Mouse (Mus musculus) lung, postnatal 0 days (tissue): ENCODE results near the gene Zcchc8. TPM values are rescaled to one million over a fixed set of nuclear protein-coding genes. Genes with fewer than 3 reads are reported as not detected.

ENCODE experiments used
- ATAC-seq: fragments of 200-750 bp; cut with Nextera tagmentation; 2 replicates; pipeline ENCODE4 v1.8.0; 2017; ENCODE audit warnings: moderate library complexity
- DNase-seq: peaks from one replicate; pipeline ENCODE4 v3.0.0-alpha.2; 2016; ENCODE audit warnings: low spot score
- H3K27ac ChIP-seq: fragments of 300-500 bp; sonication (generic); 2 replicates; pipeline ENCODE4 v1.5.1; 2014; ENCODE audit warnings: antibody characterized with exemption, mild to moderate bottlenecking, low read length, mixed read lengths
- H3K27me3 ChIP-seq: fragments of 300-500 bp; sonication (generic); replicated peaks from 2 replicates; pipeline ENCODE4 v1.6.1; 2014; ENCODE audit warnings: low read length, mixed read lengths; ENCODE audit not compliant: insufficient read depth
- H3K36me3 ChIP-seq: fragments of 300-500 bp; sonication (generic); 2 replicates; pipeline ENCODE4 v1.6.1; 2014; ENCODE audit warnings: low read length, mixed read lengths; ENCODE audit not compliant: insufficient read depth
- H3K4me1 ChIP-seq: fragments of 300-500 bp; sonication (generic); 2 replicates; pipeline ENCODE4 v1.6.1; 2014; ENCODE audit warnings: antibody characterized with exemption, low read depth, low read length, mixed read lengths; ENCODE audit not compliant: insufficient read depth
- H3K4me2 ChIP-seq: fragments of 300-500 bp; sonication (generic); replicated peaks from 2 replicates; pipeline ENCODE4 v1.6.1; 2014; ENCODE audit warnings: low read depth, mild to moderate bottlenecking, low read length, moderate library complexity, mixed read lengths
- H3K4me3 ChIP-seq: fragments of 300-500 bp; sonication (generic); 2 replicates; pipeline ENCODE4 v1.5.1; 2014; ENCODE audit warnings: low read depth, low read length
- H3K9ac ChIP-seq: fragments of 300-500 bp; sonication (generic); replicated peaks from 2 replicates; pipeline ENCODE4 v1.6.1; 2014; ENCODE audit warnings: low read depth, mild to moderate bottlenecking
- H3K9me3 ChIP-seq: fragments of 300-500 bp; sonication (generic); 2 replicates; pipeline ENCODE4 v1.6.1; 2016; ENCODE audit warnings: low read length, mixed read lengths
- CTCF ChIP-seq: IDR thresholded peaks from 2 replicates; pipeline ENCODE4 v1.5.1; 2016; ENCODE audit warnings: antibody characterized with exemption, mild to moderate bottlenecking
- EP300 ChIP-seq: IDR thresholded peaks from 2 replicates; pipeline ENCODE4 v1.6.1; 2016; ENCODE audit warnings: antibody characterized with exemption, mild to moderate bottlenecking, control low read depth
- WGBS: fragments of 180-500 bp; shearing (Covaris S2); extraction: QIAGEN DNeasy Blood & Tissue Kit; methylation state at CpG from one replicate; pipeline ENCODE4 v1.1.7; 2014; 5-methylcytosine and 5-hydroxymethylcytosine counted together
- polyA plus RNA-seq: library from polyadenylated mRNA; unstranded; fragments of >200 nt; fragmentation: Nextera tagmentation; extraction: Ambion mirVana; gene quantifications from 2 replicates; pipeline ENCODE4 v1.2.1, GENCODE M21; 2015

The Zcchc8 gene
- polyA plus RNA-seq, 1 experiment from 2014 or later = 31.6 TPM

DNA sequence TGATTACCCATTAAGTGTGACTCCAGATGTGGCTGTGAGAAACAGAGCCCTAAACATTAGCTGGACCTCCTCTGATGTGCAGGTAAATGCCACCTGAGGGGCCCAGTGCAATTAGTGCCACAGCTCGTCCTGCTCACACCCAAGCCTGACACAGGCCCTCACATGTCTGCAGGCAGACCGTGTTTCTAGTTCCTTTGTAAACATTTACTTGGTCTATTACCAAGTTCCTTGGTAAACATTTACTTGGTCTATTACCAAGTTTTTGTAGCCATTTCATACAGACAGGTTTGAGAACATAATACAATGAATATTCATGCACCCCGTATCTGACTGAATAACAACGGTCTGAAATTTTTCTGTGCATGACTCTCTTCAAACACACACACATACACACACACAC, 11.3 kb downstream of the Zcchc8 start:
- peak; percentile 19; the same call in 1 of the 2 replicates for ATAC-seq
- no peak overlapping the region for H3K9ac ChIP-seq
- no peaks in the 10 kb centered on the region for H3K4me1 ChIP-seq
- no peaks in the 10 kb centered on the region for H3K9me3 ChIP-seq
- H3K4me3 ChIP-seq = no peak overlapping the region
- no peaks in the 10 kb centered on the region for H3K27me3 ChIP-seq
- H3K27ac ChIP-seq = no peak overlapping the region
- H3K36me3 ChIP-seq = peaks cover 42% of the 10 kb centered on the region
- peak; percentile 41 for DNase-seq
- no peak for TF ChIP-seq EP300
- TF ChIP-seq CTCF = no peak
- 49% methylated on average over 4 of the region's 4 CpGs for WGBS
- no peak overlapping the region for H3K4me2 ChIP-seq

DNA sequence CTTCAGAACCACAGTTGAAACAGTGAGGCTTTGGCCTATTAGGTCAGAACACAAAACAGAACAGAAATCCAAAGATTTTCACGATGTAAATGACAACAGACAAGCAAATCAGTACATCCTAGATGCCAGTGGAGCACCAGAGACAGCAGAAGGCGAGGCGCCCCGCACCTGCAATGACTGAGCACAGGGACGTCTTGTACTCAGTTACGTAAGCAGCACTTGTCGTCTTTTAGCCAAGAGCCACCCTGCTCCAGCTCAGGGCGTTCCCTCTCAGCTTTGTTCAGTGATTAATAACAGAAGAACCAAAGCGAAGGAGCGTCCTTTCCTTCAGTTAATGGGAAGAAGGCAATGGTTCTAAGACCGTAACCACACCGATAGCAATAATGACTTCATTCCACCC, 12.3 kb downstream of the Zcchc8 start:
- H3K36me3 ChIP-seq = peaks cover 49% of the 10 kb centered on the region
- WGBS = 81% methylated on average over 12 of the region's 12 CpGs
- no peaks in the 10 kb centered on the region for H3K9me3 ChIP-seq
- no peak for TF ChIP-seq EP300
- TF ChIP-seq CTCF = no peak
- DNase-seq = peak; percentile 67
- H3K27ac ChIP-seq = no peak overlapping the region
- H3K4me3 ChIP-seq = no peak overlapping the region
- no peaks in the 10 kb centered on the region for H3K4me1 ChIP-seq
- H3K27me3 ChIP-seq = no peaks in the 10 kb centered on the region
- peak; percentile 44; the same call in 1 of the 2 replicates for ATAC-seq
- no peak overlapping the region for H3K4me2 ChIP-seq
- no peak overlapping the region for H3K9ac ChIP-seq

DNA sequence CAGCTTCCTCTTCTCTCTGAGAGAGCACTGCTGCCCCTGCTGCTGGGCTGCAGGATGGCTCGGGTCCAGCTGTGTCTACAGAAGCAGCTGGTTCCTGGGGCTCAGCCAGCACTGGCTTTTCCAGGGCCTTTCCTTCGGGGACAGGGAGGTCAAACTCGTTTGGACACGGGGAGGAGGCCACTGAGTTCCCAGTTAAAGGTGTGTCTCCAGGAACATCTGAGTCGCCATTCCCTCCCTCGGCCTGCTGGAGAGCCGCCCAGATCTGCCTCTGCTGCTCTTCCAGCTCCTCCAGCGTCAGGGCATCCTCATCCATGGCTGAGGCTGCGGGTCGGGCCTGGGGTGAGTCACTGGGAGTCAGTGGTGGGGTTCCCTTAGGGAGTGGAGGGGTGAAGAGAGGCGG, 20.3 kb downstream of the Zcchc8 start:
- Histone ChIP-seq H3K4me3 (no peak overlapping the region), H3K4me1 (no peaks in the 10 kb centered on the region), H3K27me3 (no peaks in the 10 kb centered on the region), H3K36me3 (peaks cover 26% of the 10 kb centered on the region), H3K9ac (no peak overlapping the region), H3K27ac (no peak overlapping the region), H3K4me2 (no peak overlapping the region), H3K9me3 (no peaks in the 10 kb centered on the region)
- DNase-seq = peak; percentile 64
- 46% methylated on average over 11 of the region's 11 CpGs for WGBS
- ATAC-seq = peak; percentile 47
- TF ChIP-seq EP300 = no peak
- peak; percentile 39 for TF ChIP-seq CTCF

DNA sequence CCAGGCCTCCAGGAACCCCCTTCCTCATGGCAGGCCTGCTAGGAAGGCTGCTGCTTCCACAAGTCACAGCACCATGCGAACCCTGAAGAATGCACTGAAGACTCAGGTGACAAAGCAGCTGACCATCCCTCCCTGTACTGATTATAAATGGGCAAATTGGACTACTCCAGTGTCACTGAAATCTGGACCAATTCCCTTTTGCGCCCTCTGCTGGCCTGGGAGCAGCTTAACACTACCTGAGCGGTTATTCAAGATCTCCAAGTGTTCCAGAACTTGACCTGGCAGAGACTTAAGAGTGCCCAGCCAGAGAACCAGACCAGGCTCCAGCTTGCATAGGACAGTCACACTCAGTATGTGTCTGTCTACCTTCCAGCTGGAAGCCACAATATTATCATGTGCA, 21.7 kb downstream of the Zcchc8 start:
- 27% methylated on average over 3 of the region's 3 CpGs for WGBS

DNA sequence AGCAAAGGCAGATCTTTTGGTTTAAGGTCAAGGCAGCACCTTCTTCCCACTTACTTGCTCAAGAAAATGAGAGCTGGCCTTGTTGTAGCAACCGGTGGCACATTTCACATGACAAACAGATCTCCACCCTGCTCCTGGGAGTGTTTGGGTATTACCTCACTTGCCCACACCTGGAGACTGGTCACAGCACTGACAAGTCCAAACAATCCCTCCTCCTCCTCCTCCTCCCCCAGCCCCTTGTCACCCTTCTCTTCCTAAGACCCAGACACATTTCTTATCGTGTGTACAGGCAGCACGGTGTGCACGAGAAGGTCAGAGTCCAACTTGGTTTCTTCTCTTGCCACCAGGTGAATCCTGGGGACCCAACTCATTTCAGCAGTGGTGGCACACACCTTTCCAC, 23.9 kb downstream of the Zcchc8 start:
- H3K36me3 ChIP-seq = peaks cover 2% of the 10 kb centered on the region; the same call in 1 of the 2 replicates
- TF ChIP-seq EP300 (no peak), CTCF (no peak)
- ATAC-seq (peak; percentile 34), DNase-seq (peak; percentile 39)
- WGBS = 64% methylated on average over 4 of the region's 4 CpGs
- no peak overlapping the region for H3K4me2 ChIP-seq
- H3K27me3 ChIP-seq = no peaks in the 10 kb centered on the region
- no peak overlapping the region for H3K9ac ChIP-seq
- no peak overlapping the region for H3K27ac ChIP-seq
- no peak overlapping the region for H3K4me3 ChIP-seq
- peaks cover 5% of the 10 kb centered on the region; the same call in 1 of the 2 replicates for H3K4me1 ChIP-seq
- no peaks in the 10 kb centered on the region for H3K9me3 ChIP-seq

More for the DNA sequence above, 21.7 kb downstream of the Zcchc8 start:
- Histone ChIP-seq H3K9me3 (no peaks in the 10 kb centered on the region), H3K4me3 (no peak overlapping the region), H3K9ac (no peak overlapping the region), H3K27ac (no peak overlapping the region), H3K4me1 (no peaks in the 10 kb centered on the region; the same call in 1 of the 2 replicates), H3K36me3 (peaks cover 19% of the 10 kb centered on the region; the same call in 1 of the 2 replicates), H3K4me2 (no peak overlapping the region), H3K27me3 (no peaks in the 10 kb centered on the region)
- no peak for TF ChIP-seq EP300
- TF ChIP-seq CTCF = peak; percentile 92
- DNase-seq (peak; percentile 91), ATAC-seq (peak; percentile 56)

DNA sequence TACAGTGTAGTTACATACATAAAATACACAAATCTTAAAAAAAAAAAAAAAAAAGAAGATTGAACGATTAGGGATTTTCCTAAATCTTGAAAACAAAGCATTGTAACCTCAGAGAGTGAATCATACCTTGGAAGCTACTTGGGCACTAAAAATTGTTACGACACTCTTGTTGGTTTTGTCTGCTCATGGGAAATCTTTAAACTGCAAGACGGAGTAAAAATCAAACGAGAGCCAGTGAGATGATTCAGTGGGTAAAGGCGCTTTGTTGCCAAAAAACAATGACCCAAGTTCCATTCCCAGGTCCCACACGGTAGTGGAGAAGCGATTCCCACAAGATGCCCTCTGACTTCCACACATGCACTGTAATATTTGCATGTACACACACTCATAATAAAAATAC, 24.7 kb downstream of the Zcchc8 start:
- Histone ChIP-seq H3K4me3 (no peak overlapping the region), H3K27ac (no peak overlapping the region), H3K36me3 (no peaks in the 10 kb centered on the region), H3K4me2 (no peak overlapping the region), H3K27me3 (no peaks in the 10 kb centered on the region), H3K9ac (no peak overlapping the region), H3K4me1 (peaks cover 5% of the 10 kb centered on the region; the same call in 1 of the 2 replicates), H3K9me3 (no peaks in the 10 kb centered on the region)
- no peak for DNase-seq
- no peak for ATAC-seq
- whole genome bisulfite sequencing = 68% methylated on average over 7 of the region's 7 CpGs
- TF ChIP-seq EP300 (no peak), CTCF (no peak)

DNA sequence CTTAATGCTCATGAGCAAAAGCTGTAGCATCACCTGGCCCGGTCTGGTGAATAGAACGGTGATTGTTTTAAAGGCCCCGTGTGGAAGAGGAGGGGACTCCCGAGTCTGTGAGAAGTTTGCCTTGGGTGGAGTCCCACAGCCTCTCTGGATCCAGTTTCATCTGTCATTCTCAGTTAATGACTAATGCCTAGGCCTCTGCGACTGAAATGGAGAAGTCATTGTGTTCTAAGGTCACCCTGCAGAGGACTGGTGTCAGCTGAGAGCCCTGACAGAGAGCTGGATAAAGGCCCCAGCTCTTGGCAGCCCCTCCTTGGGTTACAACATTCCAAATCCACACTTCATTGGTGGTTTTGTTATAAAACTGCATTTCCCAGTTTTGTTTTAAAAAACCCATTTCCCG, 26.4 kb downstream of the Zcchc8 start:
- ATAC-seq (peak; percentile 89), DNase-seq (peak; percentile 88)
- peak overlapping the region; percentile 26; the same call in 1 of the 2 replicates for H3K27ac ChIP-seq
- TF ChIP-seq EP300 (peak; percentile 57; the same call in 1 of the 2 replicates), CTCF (no peak)
- H3K36me3 ChIP-seq = no peaks in the 10 kb centered on the region
- H3K4me2 ChIP-seq = no peak overlapping the region
- WGBS = 27% methylated on average over 6 of the region's 6 CpGs
- no peak overlapping the region for H3K9ac ChIP-seq
- peaks cover 5% of the 10 kb centered on the region; the same call in 1 of the 2 replicates for H3K4me1 ChIP-seq
- no peaks in the 10 kb centered on the region for H3K9me3 ChIP-seq
- no peaks in the 10 kb centered on the region for H3K27me3 ChIP-seq
- H3K4me3 ChIP-seq = no peak overlapping the region
